Mouse (Mus musculus): ENCODE results near the gene Ppef1.
"Not testable (repeated sequence)": the region's sequence is repeated elsewhere in the genome, so short reads cannot be mapped to it uniquely, and the experiment has no call there.

The Ppef1 gene

DNA sequence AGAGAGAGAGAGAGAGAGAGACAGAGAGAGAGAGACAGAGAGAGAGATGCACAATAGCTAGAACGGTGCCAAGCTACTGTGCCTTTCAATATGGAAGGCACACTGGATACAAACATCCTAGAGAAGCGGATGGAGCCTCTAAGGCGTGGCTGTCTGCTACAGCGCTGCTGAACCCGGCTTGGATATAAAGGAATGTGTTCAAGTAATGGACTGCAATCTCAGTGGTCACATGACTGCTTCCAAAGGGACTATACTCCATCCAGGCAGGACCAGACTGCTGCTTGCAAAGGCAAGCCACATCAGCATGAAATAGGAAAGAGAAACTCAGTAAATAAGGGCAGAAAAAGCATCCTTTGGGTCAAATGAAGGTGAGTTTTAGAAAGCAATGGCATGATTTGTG is at the start of gene Ppef1:
Gene Ppef1, minus strand, starts transcription at position 116 of the 400 bp plus-strand sequence.
- DNase-seq = no peak

DNA sequence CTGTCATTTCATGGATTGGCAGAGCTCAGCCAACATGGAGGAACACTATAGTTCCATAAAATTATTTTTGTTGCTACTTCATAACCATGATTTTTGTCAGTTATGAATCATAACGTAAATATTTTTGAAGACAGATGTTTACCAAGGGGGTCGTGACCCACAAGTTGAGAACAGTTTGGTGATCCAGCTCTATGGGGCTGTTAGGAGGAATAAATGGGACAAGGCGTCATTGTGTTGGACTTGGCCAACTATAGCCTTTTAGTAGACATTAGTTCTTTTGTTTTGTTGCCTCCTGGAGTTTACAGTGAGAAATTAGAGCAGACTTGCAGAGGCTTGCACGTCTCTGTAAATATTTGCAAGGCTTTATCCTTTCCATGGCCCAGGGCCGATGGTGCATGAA is 46.7 kb upstream of the Ppef1 start:
- no peak for DNase-seq

DNA sequence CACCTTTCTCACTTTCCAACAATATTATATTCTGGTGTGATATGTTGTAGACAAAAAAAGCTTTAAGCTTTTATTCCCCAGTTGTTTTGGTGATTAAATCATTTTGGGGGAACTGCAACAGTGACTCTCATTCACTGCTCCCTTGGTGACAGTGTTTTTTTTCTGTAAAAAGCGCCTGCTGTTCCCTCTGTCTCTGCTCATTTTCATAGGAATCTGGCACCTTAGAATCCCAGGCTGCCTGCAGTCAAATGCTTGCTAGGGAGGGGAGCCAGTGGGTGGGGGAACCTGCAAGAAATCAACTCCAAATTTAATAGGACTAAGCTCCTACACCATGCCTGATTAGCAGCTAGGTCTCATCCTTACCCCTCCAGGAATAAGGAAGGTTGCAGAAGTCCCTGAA is 37.5 kb upstream of the Ppef1 start:
- DNase-seq = no peak

DNA sequence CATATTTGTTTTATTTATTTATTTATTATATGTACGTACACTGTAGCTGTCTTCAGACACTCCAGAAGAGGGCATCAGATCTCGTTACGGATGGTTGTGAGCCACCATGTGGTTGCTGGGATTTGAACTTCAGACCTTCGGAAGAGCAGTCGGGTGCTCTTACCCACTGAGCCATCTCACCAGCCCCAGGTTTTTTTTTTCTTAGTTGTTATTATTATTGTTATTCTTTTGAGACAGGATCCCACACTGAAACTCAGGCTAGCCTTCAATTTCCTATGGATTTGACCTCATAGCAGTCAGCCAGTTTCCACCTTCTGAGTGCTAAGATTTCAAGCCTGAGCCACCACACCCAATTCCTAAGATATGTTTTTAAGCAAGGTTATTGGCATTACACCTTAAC is 34.1 kb upstream of the Ppef1 start:
- DNase-seq = not testable (repeated sequence)

DNA sequence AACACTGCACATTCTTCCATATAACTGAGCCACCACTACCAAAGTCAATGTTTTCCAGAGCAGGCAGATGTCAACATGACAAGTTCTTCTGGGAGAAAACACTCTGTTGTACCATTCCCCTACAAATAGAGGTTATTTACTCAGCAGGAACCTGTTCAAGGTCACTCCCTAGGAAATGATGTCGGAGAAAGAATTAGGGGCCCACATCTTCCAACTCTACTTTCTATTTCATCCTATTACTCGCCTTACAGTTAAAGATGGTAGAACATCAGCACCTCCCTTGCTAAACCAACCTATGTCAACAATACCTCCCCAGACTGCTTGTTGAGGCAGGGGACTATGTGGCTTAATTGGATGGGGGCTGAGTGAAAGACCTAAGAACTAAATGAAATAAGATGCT is 32.1 kb upstream of the Ppef1 start, which contains the start of gene Rs1:
Gene Rs1, plus strand, starts transcription at position 301 of the 400 bp plus-strand sequence.
- DNase-seq = no peak

DNA sequence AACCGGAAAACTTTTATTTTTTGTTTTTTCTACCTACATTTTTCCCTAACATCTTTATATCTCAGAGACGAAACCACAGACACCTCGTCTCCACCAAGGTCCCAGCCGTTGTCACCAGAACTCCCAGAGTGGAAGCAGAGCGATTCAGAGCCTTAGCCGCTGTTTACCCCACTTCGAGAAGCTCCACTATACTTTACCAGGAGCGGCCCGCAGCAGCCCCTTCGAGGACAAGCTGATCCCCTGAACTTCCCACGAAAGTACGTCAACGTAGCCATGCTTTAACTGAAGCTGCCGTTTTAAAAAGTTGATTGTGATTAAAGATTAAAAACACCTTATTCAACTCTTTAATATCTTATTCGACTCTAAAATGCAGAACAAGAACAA is 30.7 kb upstream of the Ppef1 start:
- DNase-seq = no peak

DNA sequence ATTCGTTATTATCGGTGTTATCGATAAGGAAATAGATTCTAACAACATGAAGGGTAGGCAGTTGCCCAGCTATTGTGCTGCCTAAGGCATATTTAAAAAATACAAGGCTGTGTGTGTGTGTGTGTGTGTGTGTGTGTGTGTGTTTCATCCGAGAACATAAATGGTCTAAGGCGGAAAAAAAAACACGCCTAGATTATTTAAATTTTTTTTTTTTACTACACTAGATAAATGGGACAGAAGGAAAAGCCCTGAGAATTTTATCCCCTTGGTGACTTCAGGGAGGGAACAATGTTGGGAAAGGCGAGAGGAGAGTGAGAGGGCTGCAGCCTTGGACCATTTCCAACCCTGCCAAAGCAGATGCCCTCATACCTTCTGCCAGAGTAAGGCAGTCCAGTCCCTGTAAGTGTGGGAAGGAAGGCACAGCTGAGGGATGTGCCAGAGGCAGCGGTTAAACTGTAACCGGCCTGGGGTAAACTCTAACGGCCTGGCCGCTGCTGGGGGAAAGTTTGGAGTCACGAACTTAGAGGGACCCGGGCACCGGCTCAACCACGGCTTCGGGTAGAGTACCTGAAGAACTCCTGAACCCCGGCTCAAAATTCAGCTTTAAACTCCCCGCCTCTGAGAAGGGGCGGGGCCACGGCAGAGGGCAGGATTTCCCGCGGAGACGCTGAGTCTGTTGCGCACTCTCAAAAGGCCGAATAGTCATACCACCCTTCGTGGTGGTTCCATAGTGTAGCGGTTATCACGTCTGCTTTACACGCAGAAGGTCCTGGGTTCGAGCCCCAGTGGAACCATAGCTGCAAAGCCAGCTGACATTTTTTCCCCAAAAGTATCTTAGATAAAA is 30.0 kb upstream of the Ppef1 start:
- DNase-seq = peak; percentile 81 to 89

DNA sequence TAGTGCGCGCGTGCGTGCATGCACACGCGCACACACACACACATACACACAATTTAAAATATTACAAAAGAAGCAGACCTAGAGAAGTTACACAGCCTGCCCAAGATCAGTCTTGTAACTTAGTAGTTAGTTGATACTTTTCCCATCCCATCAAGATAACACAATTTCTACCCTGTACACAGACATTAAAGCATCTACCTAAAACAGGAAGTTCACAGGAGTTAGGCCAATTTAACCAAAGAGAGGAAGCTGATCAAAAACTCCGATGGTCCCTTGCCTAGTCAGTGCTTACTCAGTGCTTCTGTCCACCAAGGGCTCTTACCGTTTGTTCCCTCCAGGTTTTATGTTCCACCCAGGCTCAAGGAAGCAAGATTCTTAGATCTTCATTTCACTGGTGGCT is 15.2 kb upstream of the Ppef1 start:
- no peak for DNase-seq

DNA sequence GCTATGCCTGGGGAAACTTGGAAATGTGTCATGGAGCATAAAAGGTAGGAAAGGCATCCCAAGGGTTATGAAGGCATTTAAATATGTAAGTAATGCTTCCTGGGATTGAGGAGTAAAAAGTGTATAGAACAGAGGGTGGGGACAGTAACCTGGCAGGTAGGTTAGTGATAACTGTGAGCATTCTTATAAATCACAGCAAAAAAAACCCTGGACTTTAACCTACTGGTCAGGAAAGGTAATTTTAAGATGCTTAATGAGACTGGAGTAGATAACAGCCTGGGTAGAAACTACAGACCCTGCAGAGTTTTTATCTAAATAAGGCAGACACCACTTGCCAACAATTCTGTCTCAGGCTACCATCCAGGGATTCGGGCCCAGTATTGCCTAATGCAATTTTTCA is 13.1 kb upstream of the Ppef1 start:
- DNase-seq = no peak

DNA sequence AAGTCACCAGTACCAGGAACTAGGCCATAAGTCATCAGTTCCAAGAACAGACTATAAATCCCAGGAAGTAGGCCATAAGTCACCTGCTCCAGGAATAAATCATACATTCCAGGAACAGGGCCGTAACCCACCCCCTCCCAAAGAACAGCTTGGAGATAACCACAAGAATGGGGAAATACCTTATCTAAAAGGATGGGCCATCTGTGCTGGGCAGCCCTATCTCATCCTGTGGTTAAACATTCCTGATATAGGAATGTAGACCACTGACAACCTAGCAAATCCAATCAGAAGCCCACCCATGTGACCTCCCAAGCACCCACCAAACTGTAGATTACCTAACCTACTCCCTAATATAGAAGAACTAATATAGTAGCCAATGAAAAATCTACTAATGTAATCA is 9.8 kb upstream of the Ppef1 start:
- DNase-seq = no peak

DNA sequence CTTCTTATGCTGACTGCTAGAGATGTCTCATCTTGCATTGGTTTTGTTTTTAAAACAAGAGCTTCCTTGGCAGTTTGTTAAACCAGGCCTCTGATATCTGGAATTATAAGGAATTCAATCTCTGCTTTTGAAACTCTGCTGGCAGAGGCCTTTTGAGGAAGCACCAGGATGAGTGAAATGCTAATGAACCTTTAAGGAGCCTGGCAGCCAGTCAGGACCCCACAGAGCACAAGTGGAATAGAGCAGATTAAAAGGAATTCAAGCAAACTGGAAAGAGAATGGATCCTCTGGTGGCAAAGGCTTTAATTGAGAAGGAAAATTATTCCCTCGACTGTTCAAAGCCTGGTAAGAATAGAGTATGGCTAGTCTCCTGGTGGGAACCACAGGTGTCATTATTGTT is 36.4 kb downstream of the Ppef1 start:
- no peak for DNase-seq

DNA sequence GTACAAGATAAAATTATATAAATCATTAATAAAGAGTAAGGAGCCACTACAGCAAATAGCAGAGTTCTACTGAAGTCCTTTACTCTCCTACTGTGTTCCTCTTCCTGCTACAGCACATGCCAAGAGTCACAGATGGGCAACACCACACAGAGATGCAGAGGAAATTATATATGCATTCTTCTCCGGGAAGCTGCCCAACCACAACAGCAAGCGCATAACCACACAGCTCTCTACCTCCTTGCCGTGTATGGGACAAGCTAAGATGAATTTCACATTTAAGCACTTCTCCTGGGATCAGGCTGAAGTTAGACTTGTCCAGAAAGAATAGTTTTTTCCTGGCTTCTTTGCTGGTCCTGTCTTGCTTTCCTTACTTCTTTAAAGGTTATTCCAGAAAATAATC is 44.0 kb downstream of the Ppef1 start:
- DNase-seq = no peak

DNA sequence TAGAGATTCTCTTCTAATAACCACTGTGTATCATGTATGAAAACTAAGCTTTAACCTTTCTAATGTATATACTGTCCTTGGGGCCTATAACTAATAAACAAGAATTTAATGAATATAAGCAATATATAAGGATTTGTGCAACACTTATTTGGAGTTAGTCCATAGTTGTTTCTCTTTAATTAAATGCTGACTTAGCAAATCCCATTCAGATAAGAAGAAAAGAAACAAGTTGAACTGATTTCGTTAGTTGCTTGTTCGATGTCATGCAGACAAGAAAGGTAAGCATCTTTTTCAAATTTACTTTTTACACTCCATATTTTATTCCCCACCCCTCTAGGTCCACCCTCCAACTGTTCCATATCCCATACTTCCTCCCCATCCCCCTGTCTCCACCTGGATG is 45.5 kb downstream of the Ppef1 start:
- DNase-seq = no peak

DNA sequence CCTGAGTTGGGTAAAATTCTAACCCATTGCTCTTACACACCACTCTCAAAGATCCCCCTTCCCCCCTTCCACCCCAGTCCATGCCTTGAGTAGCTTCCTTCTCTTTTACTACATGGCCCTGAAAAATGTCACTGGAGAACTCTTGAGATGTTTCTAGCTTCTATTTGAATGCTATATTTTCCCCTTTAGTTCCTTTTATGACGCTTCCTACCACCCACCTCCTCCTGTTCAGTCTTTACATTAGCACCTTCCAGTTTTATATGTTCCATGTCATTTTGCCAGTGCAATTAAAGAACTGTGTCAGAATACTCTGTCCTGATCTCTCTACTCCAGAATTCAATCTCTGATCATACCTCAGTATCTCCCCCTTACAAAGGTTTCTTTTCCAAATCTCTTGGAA is 65.6 kb downstream of the Ppef1 start:
- DNase-seq = no peak

DNA sequence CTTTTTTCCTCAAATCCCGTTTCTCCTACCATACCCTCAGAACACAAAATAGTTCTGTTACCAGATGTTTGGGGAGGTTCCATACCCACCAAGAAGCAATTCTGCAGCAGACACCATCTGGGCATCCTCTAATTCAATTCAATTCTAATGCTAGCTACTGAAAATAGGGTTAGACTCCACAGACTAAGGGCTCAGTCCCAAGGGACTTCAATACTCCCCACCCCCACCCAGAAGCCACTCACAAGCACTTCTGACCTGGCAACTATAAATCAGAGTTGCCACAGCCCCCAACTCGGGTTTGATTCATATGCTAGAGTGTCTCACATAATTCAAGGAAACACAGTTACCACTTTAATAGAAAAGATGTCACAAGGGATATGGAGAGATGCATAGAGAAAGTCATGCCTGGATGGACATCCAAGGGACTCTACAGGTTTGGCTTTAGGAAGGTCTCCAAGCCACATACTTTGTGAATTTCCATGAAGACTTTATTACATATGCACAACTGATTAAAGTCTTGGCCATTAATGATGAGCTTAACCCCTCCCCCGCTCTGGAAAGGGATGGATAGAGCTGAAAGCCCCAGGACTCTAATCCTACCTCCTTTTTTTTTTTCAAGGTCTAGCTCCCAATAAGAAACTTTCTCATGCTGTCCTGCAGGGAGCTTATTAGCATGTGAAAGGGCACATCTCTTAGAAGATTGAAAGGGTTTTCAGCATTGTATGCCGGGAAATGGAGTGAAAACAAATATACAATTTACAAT is 124.5 kb downstream of the Ppef1 start:
- DNase-seq = no peak

DNA sequence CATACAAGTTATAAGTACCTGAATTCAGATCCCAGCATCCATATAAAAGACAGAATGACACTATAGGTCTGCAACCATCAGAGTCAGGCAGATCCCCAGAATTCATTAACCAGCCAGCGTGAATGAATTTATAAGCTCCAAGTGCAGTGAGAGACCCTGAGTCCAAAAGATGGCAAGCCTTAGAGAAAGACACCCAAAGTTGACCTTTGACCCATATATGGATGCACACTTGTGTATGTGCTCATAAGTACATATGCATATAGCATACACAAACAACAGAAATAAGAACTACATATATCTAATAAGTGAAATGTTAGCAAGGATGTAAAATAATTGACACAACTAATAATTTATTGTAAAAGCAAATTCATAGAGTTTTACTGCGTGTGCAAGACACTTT is 125.1 kb downstream of the Ppef1 start:
- no peak for DNase-seq

DNA sequence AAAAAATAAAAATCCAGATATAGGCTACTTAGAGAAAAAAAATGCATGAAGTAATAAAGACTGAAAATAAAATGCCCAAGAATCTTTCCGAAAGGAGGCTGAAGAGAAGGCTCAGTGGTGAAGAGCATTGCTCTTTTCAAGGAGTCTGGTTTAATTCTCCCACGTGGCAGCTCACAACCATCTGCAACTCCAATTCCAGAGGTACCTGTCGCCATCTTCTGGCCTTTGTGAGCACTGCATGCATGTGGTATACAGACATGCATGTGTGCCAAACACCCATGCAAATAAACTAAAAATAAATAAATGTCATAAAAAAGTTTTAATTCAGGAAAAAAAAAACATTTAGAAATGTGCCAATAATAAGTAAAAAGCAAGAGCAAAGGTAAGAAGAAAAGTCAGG is 125.7 kb downstream of the Ppef1 start:
- peak in 1 of 2 experiments; percentile 9 for DNase-seq

DNA sequence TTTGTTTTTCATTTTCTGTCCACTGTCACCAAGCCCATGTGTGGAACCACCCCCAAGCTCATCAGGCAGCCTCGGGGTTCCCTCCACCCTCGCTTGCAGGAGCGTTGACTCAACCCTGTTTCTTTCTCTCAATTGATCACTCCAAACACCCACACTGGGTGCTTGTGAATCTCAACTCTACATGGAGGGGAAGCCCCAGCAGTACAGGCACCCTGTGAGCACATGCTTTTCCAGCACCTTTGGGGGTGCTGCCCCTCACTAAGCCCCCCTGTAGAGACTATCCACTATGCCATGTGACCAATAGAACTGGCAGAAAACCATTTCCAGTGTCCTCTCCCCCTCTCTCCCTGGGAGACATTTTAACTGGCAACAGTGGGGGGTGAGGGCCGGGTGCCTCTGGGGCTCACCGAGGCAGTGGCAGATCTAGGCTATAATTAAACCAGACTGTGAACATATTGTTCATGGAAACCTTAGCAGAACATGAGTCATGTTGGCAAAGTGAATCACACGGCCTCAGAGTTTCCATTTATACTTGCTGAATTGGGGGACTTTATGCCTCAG is 131.5 kb downstream of the Ppef1 start:
- DNase-seq = no peak

DNA sequence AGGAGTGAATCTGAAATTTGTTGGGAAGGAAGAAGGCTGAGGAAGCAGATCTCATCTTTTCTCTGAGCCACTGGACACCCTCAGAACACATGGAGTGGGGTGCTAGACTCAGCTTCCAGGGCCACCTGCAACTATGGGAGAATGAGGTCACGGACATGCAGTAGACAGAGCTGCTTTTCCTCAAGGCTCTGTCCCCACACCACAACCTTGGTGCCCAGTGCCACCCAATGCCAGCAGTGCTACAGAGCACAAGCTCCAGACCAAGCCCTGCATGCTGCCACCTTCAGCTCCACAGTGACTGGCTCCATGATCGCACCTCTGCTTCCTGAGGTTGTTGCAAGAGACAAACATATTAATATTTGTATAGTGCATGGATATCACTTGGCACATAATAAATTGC is 132.2 kb downstream of the Ppef1 start:
- DNase-seq = no peak

DNA sequence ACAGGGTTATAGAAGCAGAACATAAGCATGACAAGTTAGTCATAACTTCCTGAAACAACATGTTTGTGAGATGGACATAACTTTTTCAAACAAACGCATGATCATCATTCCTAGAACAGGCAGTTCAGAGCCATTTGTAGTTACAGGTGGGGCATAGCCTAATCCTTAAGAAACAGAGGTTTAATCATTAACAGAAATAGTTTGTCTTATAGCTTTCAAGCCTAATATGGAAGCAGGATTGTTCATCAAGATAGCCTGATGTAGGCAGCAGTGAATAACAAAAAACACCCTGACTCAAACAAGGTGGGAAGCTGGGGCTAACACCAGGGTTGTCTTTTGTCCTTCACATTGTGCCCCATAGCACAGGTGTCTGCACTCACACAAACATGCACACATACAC is 132.8 kb downstream of the Ppef1 start:
- DNase-seq = no peak

DNA sequence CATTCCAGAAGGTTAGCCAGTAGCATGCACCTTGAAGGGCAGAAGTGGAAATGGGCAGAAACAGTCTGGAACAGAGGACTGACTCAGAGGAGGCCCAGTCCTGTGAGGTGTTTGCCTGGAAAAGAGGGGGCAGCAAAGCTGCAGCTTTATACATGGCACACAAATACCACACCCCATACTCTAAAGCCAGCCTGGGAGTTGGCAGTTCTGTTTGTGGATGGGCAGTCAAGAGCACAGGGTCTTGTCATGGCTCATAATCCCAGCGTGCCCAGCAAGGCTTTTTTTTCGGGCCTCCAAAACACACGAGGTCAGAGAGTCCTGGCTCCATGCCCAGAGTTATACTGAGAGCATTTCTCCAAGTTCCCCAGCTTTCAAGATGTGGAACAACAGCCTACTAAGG is 134.5 kb downstream of the Ppef1 start:
- DNase-seq = no peak

DNA sequence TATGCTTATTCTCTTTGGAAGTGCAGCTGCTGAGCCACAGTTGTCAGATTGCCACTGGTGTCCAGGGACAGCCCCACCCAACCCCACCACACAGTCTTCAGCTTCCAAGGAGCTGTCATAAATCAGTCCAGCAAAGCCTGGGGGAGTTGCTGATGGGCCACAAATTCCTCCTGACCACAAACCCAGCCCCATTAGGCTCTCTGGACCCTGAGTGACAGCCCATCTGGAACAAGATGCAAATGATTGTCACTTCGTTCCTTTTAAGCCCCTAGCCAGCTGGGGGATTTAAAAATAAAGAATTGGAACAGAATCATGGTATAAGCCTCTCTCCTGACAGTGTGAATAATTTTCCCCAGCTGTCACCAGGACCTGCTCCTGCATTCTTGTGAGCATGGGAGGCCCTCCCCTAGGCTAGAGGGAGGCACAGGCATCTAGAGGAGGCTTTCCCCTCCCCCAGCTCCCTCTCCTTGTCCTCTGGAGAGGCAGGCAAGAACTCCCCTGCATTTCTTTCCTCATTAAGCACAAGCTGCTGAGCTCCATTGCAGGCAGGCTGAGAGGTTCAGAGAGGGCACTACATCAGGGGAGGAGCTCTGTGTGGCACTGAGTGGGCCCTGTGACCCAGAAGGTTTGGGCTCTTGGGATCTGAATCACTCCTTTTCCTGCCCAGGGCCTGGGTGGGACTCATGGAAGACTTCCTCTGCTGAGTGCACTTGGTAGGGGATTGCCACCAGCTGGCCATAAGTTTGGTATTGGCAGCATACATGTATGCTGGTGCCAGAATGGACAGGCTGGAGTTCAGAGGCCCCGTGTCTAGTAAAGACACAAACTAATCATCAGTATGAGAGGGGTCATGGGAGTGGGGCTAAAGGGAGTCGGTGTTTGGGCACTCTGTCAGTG is 136.8 kb downstream of the Ppef1 start:
- DNase-seq = no peak

DNA sequence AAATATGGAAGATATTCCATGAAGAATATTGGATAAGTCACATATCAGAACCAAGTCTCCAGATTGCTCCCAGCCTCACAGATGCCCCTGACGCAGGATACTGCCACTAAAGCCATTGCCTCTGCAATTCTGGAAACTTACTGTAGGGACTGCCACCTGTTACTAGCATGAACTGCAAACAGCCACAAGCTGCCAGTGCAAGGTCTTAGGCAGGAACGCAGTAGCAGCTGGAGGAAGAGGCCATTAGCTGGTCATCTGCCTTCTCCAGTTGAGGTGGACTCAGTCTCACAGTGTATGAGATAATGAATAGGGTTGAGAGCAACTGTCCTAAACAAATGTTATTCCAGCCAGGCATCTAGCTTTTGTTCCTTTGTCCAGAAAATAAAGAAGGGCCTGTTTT is 137.5 kb downstream of the Ppef1 start:
- DNase-seq = no peak
